Mouse (Mus musculus): ENCODE data around the gene Obsl1.

Obsl1 gene

DNA sequence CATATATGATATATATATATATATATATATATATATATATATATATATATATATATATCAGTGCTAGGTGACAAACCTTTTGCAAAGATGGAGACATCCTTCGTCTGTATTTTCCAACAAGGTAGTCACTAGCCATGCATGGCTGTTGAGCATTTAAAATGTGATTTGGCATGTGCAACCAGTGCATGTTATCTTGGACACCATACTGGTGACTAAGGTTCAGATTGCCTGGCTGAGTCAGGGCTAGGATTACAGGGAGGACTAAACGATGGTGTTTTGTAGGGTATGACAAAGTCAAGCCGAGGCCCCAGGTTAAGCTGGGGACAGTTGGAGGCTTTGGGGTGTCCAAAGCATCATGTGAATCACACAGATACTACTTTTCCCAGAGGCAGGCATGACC is 50.8 kb downstream of the Obsl1 start:
- no peak for DNase-seq (ENCODE audit: low spot score)

DNA sequence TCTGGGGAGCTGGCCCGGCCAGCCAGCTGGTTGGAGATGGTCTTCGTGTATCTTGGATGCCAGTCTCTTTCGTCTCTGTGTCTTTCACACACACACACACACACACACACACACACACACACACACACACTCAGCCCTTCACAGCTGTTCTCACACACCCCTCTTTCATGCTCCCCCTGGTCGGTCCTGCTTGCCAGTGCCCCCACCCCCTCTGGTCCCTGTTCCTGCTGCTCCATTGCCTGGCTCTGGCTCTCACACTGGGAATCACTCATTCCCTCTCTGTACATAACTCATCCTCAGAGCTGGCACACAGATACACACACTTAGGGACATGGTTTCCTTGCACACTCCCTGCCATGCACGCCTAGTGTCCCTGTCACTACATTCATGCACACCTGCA is 54.4 kb downstream of the Obsl1 start:
- no peak for DNase-seq (ENCODE audit: low spot score)

DNA sequence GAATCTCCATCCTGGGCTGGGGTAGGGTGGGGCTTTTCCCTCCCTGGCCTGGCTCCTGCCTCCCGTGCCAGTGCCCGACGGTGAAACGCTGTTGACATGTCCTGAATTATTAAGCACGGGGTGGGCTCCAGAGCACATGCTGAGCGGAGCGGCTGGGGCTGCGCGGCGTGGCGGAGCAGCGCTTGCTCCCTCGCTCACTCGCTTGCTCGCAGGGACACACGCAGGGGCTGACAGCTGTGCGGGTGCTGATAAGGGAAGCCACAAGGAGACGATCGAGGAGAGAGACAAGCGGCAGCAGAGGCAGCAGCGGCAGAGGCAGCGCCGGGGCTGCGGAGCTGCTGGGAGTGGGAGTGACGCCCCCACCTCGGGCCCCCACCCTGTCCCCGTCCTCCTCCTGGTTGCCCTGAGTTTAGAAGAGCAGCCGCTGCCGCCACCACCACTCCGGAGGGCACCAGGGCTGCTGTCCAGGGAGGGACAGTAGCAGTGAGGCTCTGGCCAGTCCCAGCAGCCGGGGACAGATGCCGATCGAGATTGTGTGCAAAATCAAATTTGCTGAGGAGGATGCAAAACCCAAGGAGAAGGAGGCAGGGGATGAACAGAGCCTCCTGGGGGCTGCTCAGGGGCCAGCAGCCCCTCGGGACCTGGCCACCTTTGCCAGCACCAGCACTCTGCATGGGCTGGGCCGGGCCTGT is 55.8 kb downstream of the Obsl1 start, which contains the start of gene Asic4:
TSS of gene Asic4 (plus strand) at position 123 of the 692 bp plus-strand sequence.
- no peak for DNase-seq (ENCODE audit: low spot score)

DNA sequence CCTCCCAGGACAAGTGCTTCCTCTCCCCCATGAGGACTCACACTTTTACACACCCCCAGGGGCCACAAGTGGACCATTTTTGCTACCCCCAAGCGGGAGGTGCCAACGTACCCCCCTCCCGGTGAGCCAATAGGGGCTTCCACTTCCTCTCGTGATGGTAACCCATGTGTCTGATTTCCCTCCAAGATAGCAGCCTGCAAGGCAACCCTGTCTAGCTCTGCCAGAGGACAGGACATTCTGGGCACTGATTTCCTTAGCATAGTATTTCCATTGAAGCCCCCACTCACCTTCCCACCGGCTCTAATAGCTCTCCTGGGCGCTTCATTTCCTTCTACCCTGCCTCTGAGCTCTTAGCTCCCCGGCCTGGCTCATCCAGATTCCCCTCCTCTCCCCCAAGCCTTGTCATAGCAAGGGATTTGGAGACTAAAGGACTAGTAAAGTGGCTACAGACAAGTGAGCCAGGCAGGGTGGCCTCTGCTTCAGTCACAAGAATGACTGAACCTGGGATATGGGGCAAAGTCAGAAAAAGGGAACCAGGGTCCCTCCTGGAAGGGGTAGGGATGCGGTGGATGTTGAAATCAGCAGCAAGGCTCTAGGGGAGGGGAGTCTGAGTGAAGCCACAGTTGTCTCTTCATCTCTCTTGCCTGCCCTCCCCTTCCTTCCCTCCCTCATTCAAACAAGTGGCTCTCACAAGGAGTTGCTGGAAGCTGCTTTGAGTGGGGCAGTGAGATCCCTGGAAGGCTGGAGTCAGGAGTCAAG is 56.7 kb downstream of the Obsl1 start:
- no peak for DNase-seq (ENCODE audit: low spot score)

DNA sequence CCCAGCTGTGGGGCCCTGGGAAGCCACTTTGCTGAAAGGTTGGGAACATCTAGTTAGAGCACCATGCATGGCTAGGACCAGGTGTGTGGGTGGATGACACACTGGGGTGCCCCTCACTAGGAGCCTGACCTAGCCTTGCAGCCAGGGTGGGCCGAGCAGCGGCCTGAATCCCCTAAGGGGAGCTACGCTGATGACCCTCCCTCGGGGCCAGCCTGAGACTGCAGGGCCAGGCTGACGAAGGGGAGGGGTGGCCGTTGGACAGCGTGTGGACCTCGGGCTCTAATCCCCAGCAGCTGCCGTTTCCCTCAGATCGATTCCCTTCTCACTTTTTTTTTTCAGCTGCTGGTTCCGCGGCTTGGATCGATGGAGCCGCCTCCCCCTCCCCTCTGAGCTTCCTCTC is 57.3 kb downstream of the Obsl1 start:
- DNase-seq (ENCODE audit: low spot score), result no peak

DNA sequence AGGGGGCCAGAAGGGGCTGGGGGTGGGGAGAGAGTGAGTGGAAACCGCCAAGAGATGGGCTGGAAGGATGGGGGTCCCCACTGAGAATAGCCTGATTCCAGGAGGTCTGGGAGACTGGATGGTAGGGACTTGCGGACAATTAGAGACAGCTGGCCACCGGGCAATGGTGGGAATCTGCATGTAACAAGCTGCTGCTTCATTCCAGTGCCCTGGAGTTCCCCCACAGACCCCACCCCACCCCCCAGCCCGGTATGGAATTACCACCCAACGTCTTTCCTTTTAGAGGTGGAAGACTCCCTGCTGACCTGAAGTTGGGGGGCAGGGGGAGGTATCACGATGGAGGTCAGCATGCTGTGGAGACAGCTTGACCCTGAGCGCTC is 58.2 kb downstream of the Obsl1 start:
- no peak for DNase-seq (ENCODE audit: low spot score)

DNA sequence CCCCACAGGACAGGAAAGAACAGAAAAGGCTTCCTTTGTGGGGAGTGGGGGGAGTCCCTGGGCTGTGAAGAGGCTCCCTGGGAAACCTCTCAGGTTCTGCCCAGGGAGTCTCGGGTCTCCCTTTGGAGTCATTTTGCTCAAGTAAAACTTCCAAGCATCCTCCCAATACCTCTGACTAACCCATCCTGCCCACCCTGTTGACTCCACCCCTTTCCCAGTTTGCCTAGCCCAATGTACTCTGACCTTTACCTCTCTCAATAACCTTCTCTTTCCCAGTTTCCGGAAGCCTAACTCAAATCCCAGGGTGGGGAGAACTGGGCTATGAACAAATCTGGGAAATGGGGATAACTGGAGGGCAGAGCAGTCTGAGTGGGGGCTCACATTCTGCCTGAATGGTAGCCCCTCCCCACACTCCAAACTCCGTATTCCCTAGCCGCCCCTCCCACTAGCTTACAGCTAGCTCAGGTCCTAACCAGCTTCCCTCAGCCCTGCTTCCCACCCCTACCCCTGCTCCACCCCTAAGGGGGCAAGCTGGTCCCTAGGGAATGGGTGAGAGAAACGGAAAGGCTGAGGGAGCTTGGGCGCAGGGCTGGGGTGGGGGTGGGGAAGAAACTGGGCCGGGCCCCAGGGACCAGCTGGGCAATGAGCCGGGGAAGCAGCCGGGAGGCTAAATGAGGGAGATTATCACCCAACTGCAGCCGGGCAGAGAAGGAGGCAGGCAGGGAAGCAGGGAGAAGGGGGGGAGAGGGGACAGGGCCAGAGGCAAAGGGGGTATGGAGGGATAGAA is 58.8 kb downstream of the Obsl1 start:
- DNase-seq (ENCODE audit: low spot score), result no peak

DNA sequence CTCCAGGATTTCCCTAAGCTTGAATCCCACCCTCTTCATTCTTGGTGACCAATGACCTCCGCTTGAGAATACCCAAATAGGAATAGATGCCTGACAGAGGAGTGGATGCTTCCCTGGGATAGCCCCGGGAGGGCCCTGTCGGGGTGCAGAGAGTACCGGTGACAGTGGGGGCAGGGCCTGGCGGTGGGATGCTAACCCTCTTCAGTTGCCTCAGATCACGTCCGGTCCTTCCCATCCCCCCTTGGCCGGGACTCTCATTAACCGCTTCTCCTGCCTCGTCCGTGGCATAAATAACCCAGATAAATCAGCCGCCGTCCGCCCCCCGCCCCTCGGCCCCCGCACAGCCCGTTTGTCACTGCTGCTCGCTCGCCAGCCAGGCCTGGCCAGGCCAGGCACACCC is 59.6 kb downstream of the Obsl1 start:
- DNase-seq (ENCODE audit: low spot score), result no peak

DNA sequence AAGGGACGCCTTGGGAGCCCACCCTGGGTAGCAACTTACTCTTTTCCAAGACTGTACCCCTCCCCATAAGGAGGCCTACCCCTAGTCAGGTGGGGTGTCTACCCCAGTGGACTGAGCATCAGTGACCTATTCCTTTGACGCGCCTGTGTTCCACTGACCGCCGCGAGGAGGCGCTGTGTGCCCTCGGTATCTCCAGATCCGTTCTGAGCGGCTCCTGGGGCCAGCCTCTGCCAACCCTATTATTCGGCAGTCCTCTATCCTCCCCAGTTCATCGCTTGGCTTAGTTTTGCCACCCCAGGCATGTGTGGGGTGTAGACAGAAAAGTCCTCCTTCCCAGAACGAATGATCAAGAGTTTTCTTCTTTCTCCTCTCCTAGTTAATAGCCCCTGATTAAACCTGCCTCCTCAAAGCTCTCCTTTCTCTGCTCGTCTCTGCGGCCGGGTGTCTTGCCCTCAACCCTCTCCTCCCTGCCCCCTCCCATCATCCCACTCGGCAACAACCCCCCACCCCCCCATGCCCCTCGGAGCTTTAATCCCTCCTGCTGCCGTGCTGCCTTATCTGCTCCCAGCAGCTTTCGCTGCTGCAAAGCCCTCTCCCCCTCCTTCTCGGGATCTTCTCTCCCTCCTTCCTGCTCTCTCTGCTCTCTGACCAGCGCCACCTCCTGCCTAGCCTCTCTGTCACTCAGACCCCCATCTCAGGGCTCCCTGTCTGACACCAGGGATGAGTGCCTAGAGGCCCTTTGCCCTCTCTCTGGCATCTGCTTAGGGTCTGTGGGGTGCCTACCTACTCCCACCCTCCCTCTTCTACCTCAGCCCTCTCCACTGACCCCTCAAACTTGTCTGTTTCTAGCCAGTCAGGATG is 60.3 kb downstream of the Obsl1 start:
- DNase-seq (ENCODE audit: low spot score), result peak; percentile 73

DNA sequence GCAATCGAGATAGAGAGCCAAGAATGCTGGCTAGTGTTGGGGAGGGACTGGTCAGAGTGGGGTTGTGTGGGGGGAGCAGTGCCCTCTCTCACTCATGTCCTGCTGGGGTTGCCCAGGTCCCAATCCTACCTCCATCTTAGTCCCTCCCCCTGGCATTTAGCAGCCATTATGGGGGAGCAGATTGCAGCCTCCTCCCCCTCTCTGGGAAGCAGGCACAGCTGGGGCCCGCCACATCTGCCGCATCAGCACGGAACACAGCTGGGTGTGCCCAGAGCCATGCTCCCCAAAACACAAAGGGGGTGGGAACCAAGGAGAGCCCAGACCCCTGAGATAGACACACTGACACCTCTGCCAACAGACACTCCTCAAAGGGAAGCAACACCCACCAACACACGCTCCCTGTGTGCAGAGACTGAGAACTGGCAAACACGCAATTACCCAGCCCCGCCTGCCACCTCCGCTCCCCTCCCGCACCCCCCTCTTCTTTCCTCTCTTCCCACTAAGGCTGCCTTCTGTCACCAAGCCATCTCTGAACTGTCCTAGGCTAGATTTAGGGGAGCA is 61.0 kb downstream of the Obsl1 start:
- DNase-seq (ENCODE audit: low spot score), result no peak

DNA sequence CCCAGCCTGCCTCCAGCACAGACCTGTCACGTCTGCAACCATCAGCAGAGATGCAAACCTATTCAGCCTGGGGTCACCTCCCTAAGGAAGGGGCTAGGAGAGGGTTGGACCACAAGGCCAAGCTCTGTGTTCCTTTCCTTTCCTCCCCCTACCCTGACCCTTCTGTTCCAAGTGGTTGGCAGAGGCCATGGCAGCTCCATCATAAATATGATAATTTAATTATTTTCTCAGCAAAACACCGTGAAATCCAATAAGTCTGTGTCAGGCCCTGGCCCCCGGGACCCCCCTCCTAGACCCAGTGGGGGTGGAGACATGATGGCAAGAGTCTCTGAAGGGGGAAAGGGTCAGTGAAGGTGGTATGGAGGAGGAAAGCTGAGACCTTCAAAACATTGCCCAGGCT is 62.0 kb downstream of the Obsl1 start:
- DNase-seq (ENCODE audit: low spot score), result no peak

DNA sequence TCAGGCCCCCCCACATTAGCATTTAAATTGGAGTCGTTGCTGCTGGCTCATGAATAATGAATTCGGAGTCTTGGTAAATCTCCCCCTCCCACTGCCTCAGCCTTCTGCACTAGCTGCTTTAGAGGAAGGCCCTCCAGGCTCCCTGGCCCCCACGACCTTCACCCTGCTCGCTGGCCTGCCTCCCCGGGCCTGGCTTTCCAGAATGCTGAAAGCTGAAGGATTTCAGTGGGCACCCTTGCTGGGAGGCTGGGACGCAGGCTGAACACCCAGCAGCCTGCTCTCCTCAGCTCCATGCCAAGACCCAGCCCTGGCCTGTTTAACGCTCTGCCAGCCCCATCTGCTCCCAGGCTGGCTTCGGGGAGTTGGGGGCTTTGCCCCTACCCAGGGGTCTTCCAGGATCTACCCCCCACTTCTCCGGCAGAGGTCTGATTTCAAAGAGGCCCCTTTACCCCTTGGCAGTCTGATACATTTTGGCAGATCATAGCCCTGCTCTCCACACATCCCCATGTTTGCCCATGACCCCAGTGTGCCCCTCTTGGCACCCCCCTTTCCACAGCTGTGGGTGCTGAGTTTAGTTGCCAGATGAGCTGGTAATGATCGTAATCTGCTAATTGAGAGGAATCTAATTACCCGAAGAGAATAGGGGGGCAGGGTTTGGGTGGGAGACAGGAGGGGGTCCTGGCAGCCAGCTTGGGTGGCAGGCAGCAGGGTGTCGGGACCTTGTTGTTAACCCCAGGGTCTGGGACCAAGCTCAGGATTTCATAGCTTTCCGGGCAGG is 62.8 kb downstream of the Obsl1 start:
- DNase-seq (ENCODE audit: low spot score), result no peak

DNA sequence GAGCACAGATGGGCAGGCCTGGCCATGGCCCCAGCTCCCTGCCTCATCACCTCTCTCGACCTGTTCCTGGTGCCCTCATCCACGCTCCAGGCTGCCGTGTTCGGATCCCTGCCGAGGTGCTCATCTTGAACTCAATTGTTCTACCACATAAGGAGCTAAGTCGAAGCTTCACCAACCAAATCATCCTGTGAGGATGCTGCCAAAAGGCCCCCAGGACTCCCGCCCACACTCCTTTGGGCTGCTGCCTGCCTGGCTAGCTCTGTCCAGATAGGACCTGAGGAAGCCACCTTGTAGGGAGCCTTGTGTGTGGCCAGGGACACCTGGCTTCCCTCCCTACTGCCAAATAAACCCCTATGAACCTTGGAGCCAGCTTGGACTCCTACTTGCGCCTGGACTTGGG is 63.4 kb downstream of the Obsl1 start:
- no peak for DNase-seq (ENCODE audit: low spot score)

DNA sequence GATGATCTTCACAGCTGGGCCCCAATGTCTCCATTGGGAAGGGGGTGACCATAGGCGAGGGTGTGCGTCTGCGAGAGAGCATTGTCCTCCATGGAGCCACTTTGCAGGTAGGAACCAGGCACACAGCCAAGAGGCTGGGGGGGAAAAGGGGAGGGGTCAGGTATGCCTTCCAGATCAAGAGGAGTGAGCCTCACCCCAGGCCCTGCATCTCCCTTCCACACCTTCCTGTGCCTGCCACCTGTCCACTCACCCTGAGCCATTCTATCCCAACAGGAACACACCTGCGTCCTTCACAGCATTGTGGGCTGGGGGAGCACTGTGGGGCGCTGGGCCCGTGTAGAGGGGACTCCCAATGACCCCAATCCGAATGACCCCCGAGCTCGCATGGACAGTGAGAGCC is 64.1 kb downstream of the Obsl1 start:
- no peak for DNase-seq (ENCODE audit: low spot score)

DNA sequence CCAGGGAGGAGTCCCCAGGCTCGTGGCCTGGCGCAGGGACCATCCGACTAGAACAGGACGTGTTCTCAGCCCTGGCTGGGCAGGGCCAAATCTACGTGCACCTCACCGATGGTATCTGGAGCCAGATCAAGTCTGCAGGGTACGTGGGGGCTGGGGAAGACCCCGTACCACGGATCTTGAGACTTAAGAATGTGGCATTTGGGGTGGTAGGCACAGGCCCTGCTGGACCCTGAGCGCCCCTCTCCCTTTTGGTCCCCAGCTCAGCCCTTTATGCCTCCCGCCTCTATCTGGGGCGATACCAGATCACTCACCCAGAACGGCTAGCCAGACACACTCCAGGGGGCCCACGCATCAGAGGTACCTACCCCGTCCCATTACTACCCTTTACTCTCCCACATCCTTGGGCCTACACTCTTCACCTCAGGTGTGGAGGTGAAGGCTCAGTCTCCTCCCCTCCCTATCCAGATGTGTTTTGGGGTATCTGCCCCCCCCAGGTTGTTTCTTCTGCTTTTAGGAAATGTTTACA is 64.7 kb downstream of the Obsl1 start:
- DNase-seq (ENCODE audit: low spot score), result no peak

DNA sequence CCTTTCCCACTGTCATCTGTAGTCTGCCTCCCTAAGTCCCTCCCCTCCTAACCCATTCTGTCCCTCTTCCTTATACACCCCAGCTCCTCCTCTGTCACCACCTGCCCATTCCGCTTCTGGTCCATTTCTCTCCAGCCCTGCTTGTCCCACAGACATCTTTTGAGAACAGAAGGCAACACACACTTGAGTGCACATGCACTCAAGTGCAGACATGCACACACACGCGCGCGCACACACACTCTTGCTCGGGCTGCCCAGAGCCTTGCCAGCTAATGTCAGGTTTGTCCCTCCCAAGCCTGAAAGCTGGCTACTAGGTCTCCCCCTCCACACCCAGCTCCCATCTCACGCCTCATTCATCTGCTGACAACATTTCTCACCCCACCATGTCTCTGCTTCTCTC is 65.6 kb downstream of the Obsl1 start:
- DNase-seq (ENCODE audit: low spot score), result no peak

DNA sequence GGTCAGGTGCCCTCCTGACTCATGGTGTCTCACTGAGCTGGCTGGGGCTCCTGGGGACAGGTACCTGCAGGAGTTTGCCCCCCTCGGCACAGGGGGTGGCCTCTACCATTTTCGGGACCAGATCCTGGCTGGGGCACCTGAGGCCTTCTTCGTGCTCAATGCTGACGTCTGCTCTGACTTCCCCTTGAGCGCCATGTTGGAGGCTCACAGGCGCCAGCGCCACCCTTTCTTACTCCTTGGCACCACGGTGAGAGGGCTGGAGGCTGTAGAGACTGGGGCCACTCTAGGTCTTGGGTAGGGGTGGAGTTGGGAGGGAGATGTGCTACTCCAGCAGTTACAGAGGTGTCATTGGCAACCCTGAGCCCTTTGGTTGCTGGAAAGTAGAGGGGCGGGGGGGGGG is 67.5 kb downstream of the Obsl1 start:
- DNase-seq (ENCODE audit: low spot score), result no peak

DNA sequence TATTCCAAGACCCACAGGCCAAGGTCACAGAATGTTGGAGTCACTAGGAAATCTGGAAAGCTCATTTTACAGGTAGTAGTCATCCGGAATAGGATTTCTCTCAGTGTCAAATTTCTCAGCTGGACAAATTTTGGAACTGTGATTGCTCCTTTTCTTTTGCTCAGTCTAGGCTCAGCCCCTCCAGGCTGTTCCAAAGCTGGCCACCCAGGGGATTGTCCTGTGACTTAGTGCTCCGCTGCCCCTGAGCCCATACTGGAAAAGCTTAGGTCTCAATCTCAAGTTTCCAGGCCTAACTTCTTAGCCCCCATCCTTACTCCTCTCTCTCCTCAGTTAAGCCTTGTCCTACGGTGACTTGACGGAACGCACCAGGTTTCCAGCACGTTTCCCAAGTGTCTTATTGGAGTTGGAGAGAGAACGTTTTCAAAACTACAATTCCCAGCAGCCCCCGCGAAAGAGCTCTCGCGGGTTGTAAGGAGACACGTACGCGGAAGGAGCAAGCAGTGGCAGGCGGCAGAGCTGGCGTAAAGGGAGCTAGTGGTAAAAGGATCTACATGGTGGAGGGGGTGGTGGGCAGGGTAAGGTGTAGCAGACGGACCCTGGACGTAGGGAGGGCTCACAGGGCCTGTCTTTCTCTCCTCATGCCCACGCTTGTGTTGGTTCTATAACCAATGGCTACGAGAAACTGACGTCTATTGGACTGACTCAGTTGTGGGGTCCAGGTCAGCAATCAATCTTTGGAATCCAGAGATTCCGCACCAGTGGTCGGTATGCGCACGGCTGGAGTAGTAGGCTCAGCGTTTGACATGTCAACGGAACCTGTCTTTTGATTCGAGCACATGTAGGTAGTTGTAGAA is 70.5 kb downstream of the Obsl1 start, which contains the start of gene Gmppa:
TSS of gene Gmppa (plus strand) at position 456 of the 854 bp plus-strand sequence.
- peak; percentile 72 for DNase-seq (ENCODE audit: low spot score)

All from urinary bladder, postnatal 25 days (tissue).